7 mouse cellular contexts compared by ENCODE assay signal in the genomic region with DNA sequence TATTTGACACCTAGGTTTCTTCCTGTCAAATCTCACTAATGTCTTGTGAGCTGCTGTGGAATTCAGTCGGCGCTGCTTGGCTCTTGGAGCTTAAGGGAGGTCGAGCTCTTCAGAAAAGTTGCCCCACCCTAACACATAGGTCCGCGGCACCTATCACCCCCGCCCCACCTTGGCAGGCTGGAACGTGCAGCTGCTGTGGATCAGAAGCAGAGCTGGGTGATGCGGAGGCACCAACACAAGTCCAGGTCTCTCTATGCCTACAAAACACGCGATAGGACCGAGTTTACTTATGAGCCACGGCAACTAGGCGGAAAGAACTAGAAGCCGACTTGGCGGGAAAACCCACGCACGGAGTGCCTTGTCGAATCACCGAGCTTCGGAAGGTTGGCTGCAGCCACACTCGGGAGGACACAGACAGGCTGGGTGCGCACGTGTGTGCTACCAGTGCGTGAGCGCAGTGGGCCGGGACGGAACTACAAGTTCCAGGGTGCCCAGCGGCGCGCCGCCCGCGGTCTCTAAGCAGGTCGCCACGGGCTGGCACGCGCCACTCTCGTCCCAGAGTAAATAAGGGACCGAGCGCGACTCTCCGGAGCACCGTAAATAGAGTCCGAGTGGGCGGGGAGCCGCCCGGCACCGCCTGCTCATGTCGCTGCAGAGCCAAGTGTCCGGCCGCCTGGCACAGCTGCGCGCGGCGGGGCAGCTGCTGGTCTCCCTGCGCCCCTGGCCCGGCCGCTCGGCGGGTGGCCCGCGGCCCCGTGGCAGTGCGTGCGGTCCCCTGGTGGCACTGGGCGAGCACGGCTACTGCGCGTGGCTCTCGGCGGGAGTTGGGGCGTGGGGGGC. TPM values are rescaled to one million over a fixed set of nuclear protein-coding genes. Genes with fewer than 3 reads are reported as not detected.
A peak's percentile ranks its signal among the peaks of the same experiment; 100 is the strongest.
DNase-seq lines count a peak whose midpoint lies in the region; ATAC-seq lines count a peak whose summit lies in the region.

A gene (plus strand): TSS at position 563 of the 840 bp plus-strand sequence.

- peak; percentile 86 for DNase-seq in gastrocnemius, postnatal 10 days
- peak; percentile 86 for DNase-seq in induced T-regulatory cell, adult 2 months (ENCODE audit: low read depth)
- peak; percentile 70 to 88 for DNase-seq in left cerebral cortex, adult 8-10 months (ENCODE audit: low spot score in 2 of 2)
- DNase-seq in right cerebral cortex, postnatal 36 days (ENCODE audit: low spot score in 2 of 2), result peak; percentile 83 to 89

- peak; percentile 77 for ATAC-seq in activated CD4-positive, CD25-positive, alpha-beta regulatory T cell, adult 4 months
- ATAC-seq in common myeloid progenitor, adult 5-6 weeks (replicated peaks; ENCODE audit: low read depth, poor library complexity, severe bottlenecking), result peak; percentile 74
- ATAC-seq in megakaryocyte, adult 5-6 weeks (ENCODE audit: poor library complexity, severe bottlenecking), result peak; percentile 84

RNA-seq across cellular contexts. Expression of the gene that starts here (rescaled TPM):
- 1 to 10 TPM in 1 of 2 experiments, under 1 TPM in 1; 0.82 to 2.6 TPM for polyA plus RNA-seq in activated CD4-positive, CD25-positive, alpha-beta regulatory T cell, adult 4 months (2017; shearing (Covaris generic))
- 2.8 and 7.9 TPM in 2 replicates for total RNA-seq in common myeloid progenitor, adult 5-6 weeks (2017)
- total RNA-seq in gastrocnemius, postnatal 10 days (2021), result 100 to 1,000 TPM; 201 to 216 TPM
- 10 to 100 TPM; 16.7 to 19.7 (median 18.0) TPM for total RNA-seq in left cerebral cortex, adult 8-10 months (2022)
- 0.69 and 3.7 TPM in 2 replicates for total RNA-seq in megakaryocyte, adult 5-6 weeks (2015)
- 0.66 and 0.77 TPM in 2 replicates for total RNA-seq in megakaryocyte, adult 5-6 weeks (2017)

Comparison
In these comparisons a context has a peak if more than half of its experiments do, and no peak if none do; other contexts are left out.
1. Peak in every context shown above with its lines: DNase-seq and ATAC-seq.
2. RNA of the gene that starts here (total RNA-seq): 201 to 216 TPM in gastrocnemius, postnatal 10 days; 16.7 to 19.7 TPM in left cerebral cortex, adult 8-10 months, 2.8 to 7.9 TPM in common myeloid progenitor, adult 5-6 weeks and 0.66 to 3.7 TPM in megakaryocyte, adult 5-6 weeks; every median in the first group is over 4 times any median in the second.